Comparison of ENCODE assay signal across 17 mouse cellular contexts in the genomic region with DNA sequence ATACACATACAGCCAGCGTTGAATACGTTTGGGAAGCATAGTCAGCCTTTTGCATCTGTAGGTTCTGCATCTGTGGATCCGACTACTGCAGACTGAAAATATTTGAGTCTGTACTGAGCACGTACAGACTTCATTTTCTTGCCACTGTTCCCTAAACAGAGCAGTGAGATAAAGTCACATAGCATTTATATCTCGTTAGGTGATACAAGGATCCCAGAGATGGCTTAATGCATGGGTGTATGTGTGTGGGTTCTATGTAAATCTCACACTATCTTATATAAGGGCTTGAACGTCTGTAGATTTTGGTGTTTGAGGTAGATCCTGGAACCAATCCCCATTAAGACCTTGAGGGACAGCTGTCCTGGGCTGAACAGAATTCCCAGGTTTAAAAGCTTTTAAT. TPM values are rescaled to one million over a fixed set of nuclear protein-coding genes. Genes with fewer than 3 reads are reported as not detected.
DNase-seq lines count a peak whose midpoint lies in the region; ATAC-seq and TF ChIP-seq lines count a peak whose summit lies in the region.
"Had no signal": no experiment of that assay in that cellular context is flagged by ENCODE, and none has a peak within 500 bp of the region (broad histone marks: within the 10 kb centered on the region; RNA-seq: fewer than 3 reads in every experiment).

No protein-coding gene starts in this region.

- no peak overlapping the region for H3K4me3 ChIP-seq in forebrain, embryonic 10.5 days
- H3K4me3 ChIP-seq in forebrain, embryonic 11.5 days (ENCODE audit: low read depth, low read length), result no peak overlapping the region
- H3K4me3 ChIP-seq in left cerebral cortex, adult 2 months, result peak overlapping the region; percentile 24; the same call in 1 of the 2 replicates
- no peak overlapping the region for H3K4me3 ChIP-seq in hindbrain, embryonic 12.5 days
- H3K4me3 ChIP-seq in neural tube, embryonic 13.5 days, result no peak overlapping the region
- H3K4me3 ChIP-seq: embryonic facial prominence, embryonic 12.5 days; liver, embryonic 12.5 days had no signal

- WGBS in forebrain, embryonic 10.5 days, result 87% methylated on average over 6 of the region's 6 CpGs
- WGBS in forebrain, embryonic 11.5 days, result 87% methylated on average over 6 of the region's 6 CpGs
- WGBS in hindbrain, embryonic 12.5 days, result 77% methylated on average over 6 of the region's 6 CpGs
- 65% methylated on average over 6 of the region's 6 CpGs for WGBS in neural tube, embryonic 13.5 days

- ATAC-seq in forebrain, embryonic 11.5 days (replicated peaks; ENCODE audit: low FRiP score), result no peak
- no peak for ATAC-seq in hindbrain, embryonic 12.5 days (ENCODE audit: low FRiP score)
- ATAC-seq in neural tube, embryonic 13.5 days (ENCODE audit: low read depth), result no peak
- ATAC-seq: liver, embryonic 12.5 days had no signal

- no peak overlapping the region for H3K4me2 ChIP-seq in forebrain, embryonic 11.5 days (ENCODE audit: low read depth, low read length, severe bottlenecking)
- H3K4me2 ChIP-seq in hindbrain, embryonic 12.5 days (replicated peaks), result no peak overlapping the region
- peak overlapping the region; percentile 32 for H3K4me2 ChIP-seq in neural tube, embryonic 13.5 days
- H3K4me2 ChIP-seq: liver, embryonic 12.5 days; lung, embryonic 14.5 days had no signal

- H3K36me3 ChIP-seq in forebrain, embryonic 10.5 days (replicated peaks), result no peaks in the 10 kb centered on the region
- no peaks in the 10 kb centered on the region for H3K36me3 ChIP-seq in forebrain, embryonic 11.5 days (ENCODE audit: control insufficient read depth, insufficient read depth, low read length)
- H3K36me3 ChIP-seq in hindbrain, embryonic 12.5 days, result no peaks in the 10 kb centered on the region
- H3K36me3 ChIP-seq in neural tube, embryonic 13.5 days, result no peaks in the 10 kb centered on the region
- H3K36me3 ChIP-seq: embryonic facial prominence, embryonic 12.5 days; liver, embryonic 12.5 days had no signal

- no peaks in the 10 kb centered on the region for H3K9me3 ChIP-seq in forebrain, embryonic 10.5 days
- H3K9me3 ChIP-seq in forebrain, embryonic 11.5 days (ENCODE audit: control insufficient read depth, low read length), result no peaks in the 10 kb centered on the region
- H3K9me3 ChIP-seq in hindbrain, embryonic 12.5 days (replicated peaks), result no peaks in the 10 kb centered on the region
- H3K9me3 ChIP-seq in neural tube, embryonic 13.5 days, result no peaks in the 10 kb centered on the region
- H3K9me3 ChIP-seq: embryonic facial prominence, embryonic 12.5 days; liver, embryonic 12.5 days had no signal

- peaks cover 37% of the 10 kb centered on the region for H3K4me1 ChIP-seq in forebrain, embryonic 10.5 days
- H3K4me1 ChIP-seq in forebrain, embryonic 11.5 days (replicated peaks; ENCODE audit: control insufficient read depth, insufficient read depth, low read length), result peaks cover 9% of the 10 kb centered on the region; the same call in 1 of the 2 replicates
- peaks cover 42% of the 10 kb centered on the region for H3K4me1 ChIP-seq in hindbrain, embryonic 12.5 days
- H3K4me1 ChIP-seq in neural tube, embryonic 13.5 days (replicated peaks), result peaks cover 54% of the 10 kb centered on the region
- H3K4me1 ChIP-seq: liver, embryonic 12.5 days had no signal

- TF ChIP-seq CTCF in left cerebral cortex, adult 2 months (IDR thresholded peaks at IDR 0.05), result no peak

- no peak overlapping the region for H3K9ac ChIP-seq in forebrain, embryonic 11.5 days (ENCODE audit: low read length)
- no peak overlapping the region for H3K9ac ChIP-seq in hindbrain, embryonic 12.5 days
- peak overlapping the region; percentile 53 for H3K9ac ChIP-seq in neural tube, embryonic 13.5 days
- H3K9ac ChIP-seq: embryonic facial prominence, embryonic 12.5 days; liver, embryonic 12.5 days; lung, embryonic 14.5 days had no signal

- H3K27ac ChIP-seq in forebrain, embryonic 10.5 days, result peak overlapping the region; percentile 81; the same call in 1 of the 2 replicates
- no peak overlapping the region for H3K27ac ChIP-seq in forebrain, embryonic 11.5 days (ENCODE audit: low read depth, low read length)
- H3K27ac ChIP-seq in left cerebral cortex, adult 2 months, result peak overlapping the region; percentile 78
- H3K27ac ChIP-seq in hindbrain, embryonic 12.5 days, result peak overlapping the region; percentile 78; the same call in 1 of the 2 replicates
- H3K27ac ChIP-seq in neural tube, embryonic 13.5 days (replicated peaks), result peak overlapping the region; percentile 63; the same call in 1 of the 2 replicates
- H3K27ac ChIP-seq: liver, embryonic 12.5 days; macrophage had no signal

- intact Hi-C loops in left cerebral cortex, adult 2 months (cut with DNase I), result no loop called here

- 0 out of 2 replicates have a peak, but pooled peaks cover 7% of the 10 kb centered on the region for H3K27me3 ChIP-seq in forebrain, embryonic 10.5 days (ENCODE audit: poor library complexity, severe bottlenecking)
- no peaks in the 10 kb centered on the region for H3K27me3 ChIP-seq in forebrain, embryonic 11.5 days (ENCODE audit: control insufficient read depth, insufficient read depth, low read length)
- H3K27me3 ChIP-seq in hindbrain, embryonic 12.5 days, result no peaks in the 10 kb centered on the region
- no peaks in the 10 kb centered on the region for H3K27me3 ChIP-seq in neural tube, embryonic 13.5 days

- no peak for DNase-seq in forebrain, embryonic 10.5 days (ENCODE audit: extremely low spot score, low spot score)
- DNase-seq in forebrain, embryonic 11.5 days (ENCODE audit: low spot score), result no peak
- no peak for DNase-seq in left cerebral cortex, adult 2 months (ENCODE audit: extremely low spot score in 1 of 2, low spot score in 2 of 2)
- DNase-seq in left cerebral cortex, adult 9 months (ENCODE audit: low spot score in 2 of 2), result no peak
- no peak for DNase-seq in adrenal gland, postnatal 36 days
- no peak for DNase-seq in gastrocnemius, adult 18-20 months (ENCODE audit: low spot score)
- DNase-seq: heart, adult 11 months; kidney, adult 2 months; kidney, postnatal 36 days; thymus, postnatal 25 days had no signal

RNA-seq across cellular contexts. Expression of a gene that starts 10.7 kb away (rescaled TPM):
- 0.64 and 0.67 TPM in 2 replicates for polyA plus RNA-seq in forebrain, embryonic 10.5 days (2016; fragmentation: Nextera tagmentation; extraction: Ambion mirVana)
- polyA plus RNA-seq in forebrain, embryonic 11.5 days (2014; fragmentation: Nextera tagmentation; extraction: Ambion mirVana), result 1.8 and 2.1 TPM in 2 replicates
- total RNA-seq in left cerebral cortex, adult 2 months (2021), result 100 to 1,000 TPM in 1 of 2 experiments, 10 to 100 TPM in 1; 96.8 to 129 TPM
- 4.4 and 4.5 TPM in 2 replicates for polyA plus RNA-seq in hindbrain, embryonic 12.5 days (2016; fragmentation: Nextera tagmentation; extraction: Ambion mirVana)
- 4.0 and 5.3 TPM in 2 replicates for polyA plus RNA-seq in neural tube, embryonic 13.5 days (2015; fragmentation: Nextera tagmentation; extraction: Ambion mirVana)
- 10 to 100 TPM in 1 of 2 experiments, 1 to 10 TPM in 1; 7.8 to 13.9 TPM for total RNA-seq in adrenal gland, postnatal 36 days (2021)
- 1 to 10 TPM; 1.9 TPM for total RNA-seq in gastrocnemius, adult 18-20 months (2021)
- total RNA-seq: hematopoietic stem cell, adult 5-6 weeks had no signal
